Mouse (Mus musculus): ENCODE measurements around the gene Mycbp2. TPM values are rescaled to one million over a fixed set of nuclear protein-coding genes. Genes with fewer than 3 reads are reported as not detected.

Gene Mycbp2
- total and polyA plus RNA-seq, 3 experiments = 25.9 to 60.1 (median 29.5) TPM

GRCm38 (mm10) chr14:103260437-103260836, 86.2 kb downstream of the Mycbp2 start:
- in situ Hi-C loops (cut with MboI; ENCODE audit: low pct_ligation_motif_present, low pct_unique_long_range_greater_than_20kb, low sequenced_read_pairs) = no loop called here
- no peaks in the 10 kb centered on the region for H3K79me2 ChIP-seq (replicated peaks; ENCODE audit: control insufficient read depth, extremely low read depth, insufficient read depth, poor library complexity, severe bottlenecking)

GRCm38 (mm10) chr14:103258745-103259144, 87.9 kb downstream of the Mycbp2 start:
- dilution Hi-C loops (cut with MboI; ENCODE audit: extremely low pct_ligation_motif_present, extremely low pct_unique_long_range_greater_than_20kb, low sequenced_read_pairs) (no loop called here), in situ Hi-C loops (cut with MboI; ENCODE audit: low pct_ligation_motif_present, low pct_unique_long_range_greater_than_20kb, low sequenced_read_pairs) (no loop called here)
- DNase-seq (ENCODE audit: extremely low read depth) = peak; percentile 48
- Histone ChIP-seq H3K27me3 (replicated peaks) (no peaks in the 10 kb centered on the region), H3K79me2 (replicated peaks; ENCODE audit: control insufficient read depth, extremely low read depth, insufficient read depth, poor library complexity, severe bottlenecking) (no peaks in the 10 kb centered on the region), H3K36me3 (replicated peaks in 1 of 2; ENCODE audit: control insufficient read depth in 1 of 2, insufficient read depth in 1 of 2, low read length in 1 of 2) (peaks cover 16 to 59% of the 10 kb centered on the region in 2 experiments), H3K4me1 (ENCODE audit: control insufficient read depth in 1 of 2, insufficient read depth in 2 of 2) (peaks cover 7 to 43% of the 10 kb centered on the region in 2 experiments), H3K9ac (ENCODE audit: insufficient read depth, low read depth) (no peak overlapping the region), H3K9me3 (replicated peaks; ENCODE audit: low read length) (no peaks in the 10 kb centered on the region), H3K4me2 (ENCODE audit: insufficient read depth, low read depth, poor library complexity, severe bottlenecking) (no peak overlapping the region), H3K27ac (ENCODE audit: insufficient read depth, low read depth) (peak overlapping the region; percentile 24; the same call in 1 of the 2 replicates), H3K4me3 (replicated peaks in 1 of 3; ENCODE audit: low read depth in 2 of 3, low read length in 2 of 3, poor library complexity in 1 of 3) (no peak overlapping the region)
- TF ChIP-seq MYC (IDR thresholded peaks at IDR 0.05; ENCODE audit: low read depth, low read length) (peak; percentile 59; the same call in 1 of the 2 replicates), MAX (IDR thresholded peaks at IDR 0.05; ENCODE audit: low read length) (peak; percentile 59; the same call in 1 of the 2 replicates), NELFE (IDR thresholded peaks at IDR 0.05; ENCODE audit: low read depth, low read length) (no peak)

More at GRCm38 (mm10) chr14:103260437-103260836, 86.2 kb downstream of the Mycbp2 start:
- Histone ChIP-seq H3K27me3 (replicated peaks) (no peaks in the 10 kb centered on the region), H3K9ac (ENCODE audit: insufficient read depth, low read depth) (no peak overlapping the region), H3K4me2 (ENCODE audit: insufficient read depth, low read depth, poor library complexity, severe bottlenecking) (no peak overlapping the region), H3K4me1 (ENCODE audit: control insufficient read depth in 1 of 2, insufficient read depth in 2 of 2) (peaks cover 7 to 43% of the 10 kb centered on the region in 2 experiments), H3K36me3 (replicated peaks in 1 of 2; ENCODE audit: control insufficient read depth in 1 of 2, insufficient read depth in 1 of 2, low read length in 1 of 2) (peaks cover 16 to 47% of the 10 kb centered on the region in 2 experiments), H3K4me3 (replicated peaks in 1 of 3; ENCODE audit: low read depth in 2 of 3, low read length in 2 of 3, poor library complexity in 1 of 3) (no peak overlapping the region), H3K9me3 (replicated peaks; ENCODE audit: low read length) (no peaks in the 10 kb centered on the region), H3K27ac (ENCODE audit: insufficient read depth, low read depth) (no peak overlapping the region)
- TF ChIP-seq BHLHE40 (IDR thresholded peaks at IDR 0.05; ENCODE audit: low read depth, low read length) = no peak
- TF ChIP-seq ZNF384 (IDR thresholded peaks at IDR 0.05; ENCODE audit: low read depth, low read length) = no peak
- no peak for TF ChIP-seq NELFE (IDR thresholded peaks at IDR 0.05; ENCODE audit: low read depth, low read length)
- peak; percentile 76 for TF ChIP-seq IRF4 (IDR thresholded peaks at IDR 0.05; ENCODE audit: low read depth, low read length)
- no peak for TF ChIP-seq CTCF (conservative IDR thresholded peaks at IDR 0.05 in 1 of 2, IDR thresholded peaks at IDR 0.05 in 1 of 2; ENCODE audit: low read depth in 2 of 2, low read length in 2 of 2)
- TF ChIP-seq EP300 (IDR thresholded peaks at IDR 0.05; ENCODE audit: low read length) = peak; percentile 60; the same call in 1 of the 2 replicates
- TF ChIP-seq KAT2A (IDR thresholded peaks at IDR 0.05; ENCODE audit: insufficient replicate concordance, low read length) = no peak
- TF ChIP-seq MAZ (IDR thresholded peaks at IDR 0.05; ENCODE audit: low read depth, low read length) = no peak
- no peak for TF ChIP-seq E2F4 (IDR thresholded peaks at IDR 0.05; ENCODE audit: insufficient replicate concordance, low read depth, low read length)
- no peak for TF ChIP-seq HCFC1 (IDR thresholded peaks at IDR 0.05; ENCODE audit: low read depth, low read length)
- TF ChIP-seq CHD1 (IDR thresholded peaks at IDR 0.05; ENCODE audit: low read depth, low read length) = no peak
- TF ChIP-seq POLR2AphosphoS2 (IDR thresholded peaks at IDR 0.05; ENCODE audit: low read depth, low read length) = no peak
- TF ChIP-seq TBP (conservative IDR thresholded peaks at IDR 0.05; ENCODE audit: low read depth, low read length) = no peak
- no peak for TF ChIP-seq ZMIZ1 (IDR thresholded peaks at IDR 0.05; ENCODE audit: low read depth, low read length)
- no peak for TF ChIP-seq RCOR1 (conservative IDR thresholded peaks at IDR 0.05; ENCODE audit: low read depth, low read length)
- TF ChIP-seq JUND (conservative IDR thresholded peaks at IDR 0.05; ENCODE audit: low read depth, low read length) = peak; percentile 46; the same call in 1 of the 2 replicates
- no peak for TF ChIP-seq RAD21 (IDR thresholded peaks at IDR 0.05; ENCODE audit: low read depth, low read length)
- TF ChIP-seq ZC3H11A (IDR thresholded peaks at IDR 0.05; ENCODE audit: low read depth, low read length) = no peak
- dilution Hi-C loops (cut with MboI; ENCODE audit: extremely low pct_ligation_motif_present, extremely low pct_unique_long_range_greater_than_20kb, low sequenced_read_pairs) = no loop called here
- DNase-seq (ENCODE audit: extremely low read depth) = no peak

All from CH12.LX (cell line).